Mouse (Mus musculus): Measurements from ENCODE around the gene Arhgap22. TPM values are rescaled to one million over a fixed set of nuclear protein-coding genes. Genes with fewer than 3 reads are reported as not detected.

Gene Arhgap22
- polyA plus RNA-seq, 1 experiment from 2014 or later = 6.7 TPM

DNA sequence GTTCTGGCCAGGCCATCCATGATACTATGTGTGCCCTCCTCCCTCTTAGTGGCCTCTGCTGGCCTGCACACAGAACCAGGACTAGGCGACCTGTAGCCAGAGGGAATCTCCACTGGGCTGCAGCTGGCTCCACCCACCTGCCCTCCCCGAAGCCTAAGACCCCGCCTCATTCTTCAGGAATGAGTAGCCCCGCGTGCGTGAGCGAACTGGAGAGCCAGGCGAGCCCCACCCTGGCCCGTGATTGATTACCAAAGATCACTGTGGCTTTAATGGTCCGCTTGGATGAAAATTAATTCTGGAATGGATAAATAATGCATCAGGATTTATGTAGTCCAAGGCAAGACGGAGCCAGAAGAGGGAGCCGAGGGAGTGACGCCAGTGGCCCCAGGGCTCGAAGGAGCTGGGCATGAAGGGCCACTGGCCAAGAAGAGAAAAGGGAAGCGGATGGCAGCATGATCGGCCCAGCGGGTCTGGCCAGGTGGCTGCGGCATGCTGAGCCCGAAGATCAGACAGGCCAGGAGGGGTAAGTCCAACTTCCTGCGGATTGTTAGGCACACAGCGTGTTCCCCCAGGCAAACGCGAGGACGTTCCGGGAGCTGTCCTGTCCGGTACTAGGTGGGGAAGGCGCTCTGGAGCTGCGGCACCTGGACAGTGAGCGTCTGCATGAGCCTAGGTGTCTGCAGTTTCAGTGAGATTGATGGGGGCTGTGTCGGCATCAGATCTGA is 36.6 kb downstream of the Arhgap22 start:
- no peak for TF ChIP-seq CTCF (IDR thresholded peaks at IDR 0.05; ENCODE audit: low read depth)
- Histone ChIP-seq H3K4me2 (peak overlapping the region; percentile 66), H3K27me3 (ENCODE audit: insufficient read depth, low read length) (peaks cover 15% of the 10 kb centered on the region; the same call in 1 of the 2 replicates), H3K4me3 (ENCODE audit: low read depth, low read length) (peak overlapping the region; percentile 31), H3K36me3 (ENCODE audit: insufficient read depth) (no peaks in the 10 kb centered on the region), H3K4me1 (ENCODE audit: insufficient read depth) (no peaks in the 10 kb centered on the region), H3K9me3 (ENCODE audit: low read depth, low read length) (no peaks in the 10 kb centered on the region), H3K27ac (ENCODE audit: low read depth) (no peak overlapping the region), H3K9ac (peak overlapping the region; percentile 37; the same call in 1 of the 2 replicates)
- peak; percentile 82 for ATAC-seq (ENCODE audit: insufficient read depth)
- peak; percentile 51 for DNase-seq
- under 1% methylated on average over 30 of the region's 30 CpGs for WGBS

- H3K27me3 ChIP-seq (ENCODE audit: insufficient read depth, low read length) = peaks cover 15% of the 10 kb centered on the region; the same call in 1 of the 2 replicates
- H3K4me1 ChIP-seq (ENCODE audit: insufficient read depth) = no peaks in the 10 kb centered on the region
- ATAC-seq (ENCODE audit: insufficient read depth) (0 out of 2 replicates have a peak, but pooled peaks have one; percentile 11), DNase-seq (no peak)
- no peak for TF ChIP-seq CTCF (IDR thresholded peaks at IDR 0.05; ENCODE audit: low read depth)
- peak overlapping the region; percentile 66 for H3K4me2 ChIP-seq
- no peak overlapping the region for H3K9ac ChIP-seq
- no peaks in the 10 kb centered on the region for H3K9me3 ChIP-seq (ENCODE audit: low read depth, low read length)
- H3K4me3 ChIP-seq (ENCODE audit: low read depth, low read length) = peak overlapping the region; percentile 31
- H3K36me3 ChIP-seq (ENCODE audit: insufficient read depth) = no peaks in the 10 kb centered on the region
- H3K27ac ChIP-seq (ENCODE audit: low read depth) = no peak overlapping the region
- WGBS = 5% methylated on average over 13 of the region's 13 CpGs
Observed at GRCm38 (mm10) chr14:33250956-33251745, 37.3 kb downstream of the Arhgap22 start.

- Histone ChIP-seq H3K27ac (ENCODE audit: low read depth) (no peak overlapping the region), H3K4me1 (ENCODE audit: insufficient read depth) (no peaks in the 10 kb centered on the region), H3K9me3 (ENCODE audit: low read depth, low read length) (no peaks in the 10 kb centered on the region), H3K4me3 (ENCODE audit: low read depth, low read length) (no peak overlapping the region), H3K4me2 (no peak overlapping the region), H3K36me3 (ENCODE audit: insufficient read depth) (no peaks in the 10 kb centered on the region), H3K9ac (no peak overlapping the region), H3K27me3 (ENCODE audit: insufficient read depth, low read length) (no peaks in the 10 kb centered on the region)
- no peak for DNase-seq
- ATAC-seq (ENCODE audit: insufficient read depth) = no peak
- 38% methylated on average over 5 of the region's 5 CpGs for WGBS
- TF ChIP-seq CTCF (IDR thresholded peaks at IDR 0.05; ENCODE audit: low read depth) = no peak
Observed at GRCm38 (mm10) chr14:33258256-33258655, 44.4 kb downstream of the Arhgap22 start.

DNA sequence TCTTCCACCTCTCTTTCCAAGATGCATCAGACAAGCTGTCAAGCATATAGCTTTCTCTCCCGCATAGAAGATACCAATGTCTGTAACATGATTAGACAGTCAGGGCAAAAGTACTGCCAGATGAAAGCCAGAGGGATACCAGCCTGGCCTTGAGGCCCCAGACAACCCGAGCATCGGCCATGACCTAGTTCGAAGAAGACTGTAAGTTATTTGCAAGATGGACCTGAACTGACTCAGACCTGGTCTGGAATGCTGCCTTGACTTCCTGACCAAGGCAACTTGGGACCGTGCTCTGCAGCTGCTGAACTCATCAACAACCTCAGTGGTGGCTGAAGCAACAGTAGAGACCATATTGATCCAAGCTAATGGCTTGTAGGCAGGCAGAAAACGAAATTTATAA is 46.3 kb downstream of the Arhgap22 start:
- no peak overlapping the region for H3K4me3 ChIP-seq (ENCODE audit: low read depth, low read length)
- no peak overlapping the region for H3K27ac ChIP-seq (ENCODE audit: low read depth)
- H3K4me2 ChIP-seq = no peak overlapping the region
- no peaks in the 10 kb centered on the region for H3K27me3 ChIP-seq (ENCODE audit: insufficient read depth, low read length)
- H3K9me3 ChIP-seq (ENCODE audit: low read depth, low read length) = no peaks in the 10 kb centered on the region
- H3K4me1 ChIP-seq (ENCODE audit: insufficient read depth) = no peaks in the 10 kb centered on the region
- WGBS = 79% methylated on average over 6 of the region's 6 CpGs
- DNase-seq (no peak), ATAC-seq (ENCODE audit: insufficient read depth) (no peak)
- H3K36me3 ChIP-seq (ENCODE audit: insufficient read depth) = no peaks in the 10 kb centered on the region
- no peak for TF ChIP-seq CTCF (IDR thresholded peaks at IDR 0.05; ENCODE audit: low read depth)
- H3K9ac ChIP-seq = no peak overlapping the region

GRCm38 (mm10) chr14:33264795-33265194 is 51.0 kb downstream of the Arhgap22 start:
- H3K36me3 ChIP-seq (ENCODE audit: insufficient read depth) = no peaks in the 10 kb centered on the region
- no peaks in the 10 kb centered on the region; the same call in 1 of the 2 replicates for H3K9me3 ChIP-seq (ENCODE audit: low read depth, low read length)
- no peaks in the 10 kb centered on the region for H3K4me1 ChIP-seq (ENCODE audit: insufficient read depth)
- no peaks in the 10 kb centered on the region for H3K27me3 ChIP-seq (ENCODE audit: insufficient read depth, low read length)
- no peak for ATAC-seq (ENCODE audit: insufficient read depth)
- no peak for DNase-seq
- H3K4me2 ChIP-seq = no peak overlapping the region
- TF ChIP-seq CTCF (IDR thresholded peaks at IDR 0.05; ENCODE audit: low read depth) = no peak
- H3K9ac ChIP-seq = no peak overlapping the region
- no peak overlapping the region for H3K27ac ChIP-seq (ENCODE audit: low read depth)
- H3K4me3 ChIP-seq (ENCODE audit: low read depth, low read length) = no peak overlapping the region
- WGBS = 89% methylated on average over 13 of the region's 13 CpGs

- Histone ChIP-seq H3K9ac (no peak overlapping the region), H3K4me3 (ENCODE audit: low read depth, low read length) (no peak overlapping the region), H3K27ac (ENCODE audit: low read depth) (no peak overlapping the region), H3K4me1 (ENCODE audit: insufficient read depth) (no peaks in the 10 kb centered on the region), H3K27me3 (ENCODE audit: insufficient read depth, low read length) (no peaks in the 10 kb centered on the region), H3K9me3 (ENCODE audit: low read depth, low read length) (no peaks in the 10 kb centered on the region), H3K36me3 (ENCODE audit: insufficient read depth) (no peaks in the 10 kb centered on the region), H3K4me2 (no peak overlapping the region)
- ATAC-seq (ENCODE audit: insufficient read depth) (no peak), DNase-seq (no peak)
- TF ChIP-seq CTCF (IDR thresholded peaks at IDR 0.05; ENCODE audit: low read depth) = no peak
- 52% methylated on average over 2 of the region's 2 CpGs for WGBS
Observed at GRCm38 (mm10) chr14:33276240-33276639, 62.4 kb downstream of the Arhgap22 start.

DNA sequence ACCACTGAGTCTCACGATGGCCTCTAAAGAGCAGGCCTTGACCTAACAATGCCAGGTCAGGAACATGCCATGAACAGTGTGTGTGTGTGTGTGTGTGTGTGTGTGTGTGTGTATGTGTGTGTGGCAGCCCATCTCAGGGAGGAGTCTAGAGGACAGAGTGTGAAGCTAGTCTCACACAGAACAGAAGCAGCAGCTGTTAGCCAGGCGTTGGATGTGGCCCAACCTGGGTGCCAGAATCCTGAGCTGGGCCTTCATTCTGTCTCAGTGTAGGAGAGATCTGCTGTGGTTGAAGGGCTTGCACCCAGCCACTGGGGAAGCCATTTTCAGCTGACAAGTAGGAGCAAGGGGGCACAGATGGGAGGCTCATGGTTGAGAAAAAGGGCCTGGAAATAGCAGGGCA is 64.5 kb downstream of the Arhgap22 start:
- Histone ChIP-seq H3K4me2 (no peak overlapping the region), H3K9me3 (ENCODE audit: low read depth, low read length) (no peaks in the 10 kb centered on the region), H3K36me3 (ENCODE audit: insufficient read depth) (no peaks in the 10 kb centered on the region), H3K4me1 (ENCODE audit: insufficient read depth) (no peaks in the 10 kb centered on the region), H3K27ac (ENCODE audit: low read depth) (no peak overlapping the region), H3K27me3 (ENCODE audit: insufficient read depth, low read length) (no peaks in the 10 kb centered on the region), H3K9ac (no peak overlapping the region), H3K4me3 (ENCODE audit: low read depth, low read length) (no peak overlapping the region)
- 74% methylated on average over 2 of the region's 2 CpGs for WGBS
- DNase-seq = no peak
- no peak for ATAC-seq (ENCODE audit: insufficient read depth)
- TF ChIP-seq CTCF (IDR thresholded peaks at IDR 0.05; ENCODE audit: low read depth) = no peak
